Mouse (Mus musculus) spleen, postnatal 10 days (tissue): ENCODE data around the gene Ccdc13.

Experiments
- DNase-seq, 2 experiments: peaks; one replicate each; pipeline ENCODE4 v3.0.0; 2021 to 2022; ENCODE audit warnings: low spot score in 2 of 2

Ccdc13 gene

DNA sequence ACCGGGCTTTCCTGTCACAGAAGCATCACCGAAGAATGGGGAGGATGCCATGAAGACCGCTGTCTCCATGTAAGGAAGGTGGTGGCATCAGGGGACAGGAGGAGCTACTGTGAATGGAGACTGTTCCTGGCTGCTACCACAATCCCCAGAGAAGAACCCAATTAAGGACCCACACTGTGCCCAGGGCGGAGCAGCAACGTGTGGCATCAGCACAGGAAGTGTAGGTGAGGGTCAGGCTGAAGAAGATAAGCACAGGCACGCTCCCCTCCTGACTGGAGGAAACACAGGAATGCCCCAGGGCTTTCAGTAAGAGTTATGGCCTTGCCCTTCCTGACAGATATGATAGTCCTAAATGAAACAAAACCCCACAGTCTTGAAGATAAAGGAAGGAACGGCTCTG is 36.5 kb downstream of the Ccdc13 start:
- no peak for DNase-seq

DNA sequence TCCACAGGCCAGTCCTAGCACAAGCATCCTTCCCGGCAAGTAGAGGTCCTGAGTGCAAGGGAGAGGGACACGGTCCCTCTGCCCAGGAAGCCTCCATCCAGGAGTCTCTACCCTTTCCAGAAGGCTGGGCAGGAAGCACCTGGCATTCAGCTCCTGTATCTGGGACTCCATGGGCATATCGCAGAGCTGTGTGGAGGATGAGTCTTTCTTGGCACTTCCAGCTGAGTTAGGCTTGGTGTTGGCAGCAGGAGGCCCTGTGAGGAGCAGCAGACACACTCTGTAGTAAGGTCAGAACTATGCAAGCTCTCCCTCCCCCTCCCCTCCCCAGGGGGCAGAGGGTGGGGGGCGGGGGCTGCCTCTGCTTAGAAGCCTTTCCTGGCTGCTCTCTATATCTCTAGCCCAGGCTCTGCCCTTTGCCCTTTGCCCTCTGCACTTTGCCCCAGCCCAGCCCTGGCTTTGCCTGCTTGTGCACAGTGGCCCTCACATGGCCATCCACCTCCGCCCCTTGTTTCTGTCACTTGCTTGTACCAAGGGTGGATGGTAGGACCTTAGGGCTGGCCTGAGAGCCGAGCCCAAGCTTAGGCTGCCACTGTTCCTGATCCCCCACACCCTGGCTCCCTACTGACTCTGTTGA is 40.3 kb downstream of the Ccdc13 start:
- no peak for DNase-seq

DNA sequence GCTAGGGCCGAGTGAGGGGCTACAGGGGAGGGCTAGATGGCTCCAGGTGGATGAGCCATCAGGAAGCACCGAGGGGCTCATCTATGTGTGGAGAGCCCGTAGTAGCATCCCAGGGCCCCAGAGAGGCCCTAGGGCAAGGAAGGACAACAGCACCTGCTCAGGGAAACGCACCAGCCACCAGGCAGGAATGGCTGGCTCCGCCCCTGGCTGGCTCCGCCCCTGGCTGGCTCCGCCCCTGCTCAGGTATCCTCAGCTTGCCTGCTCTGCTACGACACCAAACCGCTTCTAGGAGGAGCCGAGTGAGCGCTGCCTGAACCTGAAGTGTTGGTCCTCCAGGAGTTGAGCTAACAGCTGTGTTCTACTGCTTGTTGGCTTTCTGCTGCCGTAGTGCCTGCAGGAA is 41.5 kb downstream of the Ccdc13 start:
- no peak for DNase-seq

DNA sequence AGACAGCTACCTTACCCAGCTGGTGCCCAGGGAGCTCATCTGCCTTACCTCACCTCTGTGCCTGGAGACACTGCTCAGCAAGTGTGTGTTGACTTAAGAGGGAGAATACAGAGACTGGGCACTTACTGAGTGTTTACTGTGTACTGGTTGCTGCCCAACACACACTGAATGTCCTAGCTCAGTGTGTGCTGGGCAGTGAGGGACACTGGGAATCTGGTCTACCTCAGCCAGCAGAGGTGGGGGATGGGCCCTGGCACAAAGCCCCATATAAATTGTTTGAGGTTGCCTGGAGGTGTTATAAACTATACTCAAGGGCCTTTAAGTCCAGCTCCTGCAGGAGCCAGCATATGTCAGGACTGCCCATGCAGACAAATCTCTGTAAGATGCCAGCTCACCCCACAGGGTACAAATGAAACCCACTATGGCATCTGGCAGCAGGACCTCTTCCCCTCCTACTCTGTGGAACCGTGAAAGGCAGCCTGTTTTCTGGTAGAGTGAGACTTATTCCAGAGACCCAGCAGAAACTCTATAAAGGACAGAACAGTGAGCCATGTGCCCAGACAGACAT is 44.2 kb downstream of the Ccdc13 start:
- no peak for DNase-seq

DNA sequence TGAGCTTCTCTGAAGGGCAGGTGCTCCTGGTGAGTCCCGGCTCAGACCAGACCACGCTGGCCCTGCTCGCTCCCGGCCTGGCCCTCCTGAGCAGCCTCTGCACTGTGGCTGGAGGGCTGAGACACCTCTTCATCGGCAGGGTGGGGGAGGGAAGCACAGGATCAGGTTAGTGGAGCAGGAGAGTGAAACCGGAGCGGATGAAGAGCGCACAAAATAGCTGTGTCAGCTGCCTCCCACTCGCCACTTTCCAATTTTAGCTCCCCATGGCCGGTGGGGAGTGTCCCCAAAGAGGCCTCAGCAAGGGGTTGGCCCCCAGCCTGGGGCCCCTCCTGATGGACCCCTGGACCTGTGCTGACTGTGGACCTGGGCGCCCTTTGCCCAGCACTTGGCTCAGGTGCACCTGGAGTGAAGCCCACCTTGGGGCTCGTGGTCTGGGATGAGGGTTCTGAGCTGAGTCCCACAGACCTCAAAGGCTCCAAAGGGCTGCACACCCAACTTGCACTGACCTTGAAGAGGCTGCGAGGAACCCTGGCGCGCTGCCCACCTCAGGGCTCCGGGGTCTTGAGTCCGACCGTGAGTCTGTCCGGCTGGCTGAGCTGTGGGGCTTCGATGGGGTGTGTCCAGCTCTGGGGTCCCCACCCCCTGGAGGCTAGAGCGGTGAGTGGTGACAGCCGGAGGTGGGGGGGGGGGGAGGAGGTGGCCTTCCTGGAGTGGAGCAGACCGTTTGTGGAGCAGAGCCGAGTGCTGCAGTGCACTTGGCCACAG is 47.3 kb downstream of the Ccdc13 start, which contains the start of gene Hhatl:
Hhatl (minus strand) TSS at position 751 of the 765 bp plus-strand sequence.
- no peak for DNase-seq

DNA sequence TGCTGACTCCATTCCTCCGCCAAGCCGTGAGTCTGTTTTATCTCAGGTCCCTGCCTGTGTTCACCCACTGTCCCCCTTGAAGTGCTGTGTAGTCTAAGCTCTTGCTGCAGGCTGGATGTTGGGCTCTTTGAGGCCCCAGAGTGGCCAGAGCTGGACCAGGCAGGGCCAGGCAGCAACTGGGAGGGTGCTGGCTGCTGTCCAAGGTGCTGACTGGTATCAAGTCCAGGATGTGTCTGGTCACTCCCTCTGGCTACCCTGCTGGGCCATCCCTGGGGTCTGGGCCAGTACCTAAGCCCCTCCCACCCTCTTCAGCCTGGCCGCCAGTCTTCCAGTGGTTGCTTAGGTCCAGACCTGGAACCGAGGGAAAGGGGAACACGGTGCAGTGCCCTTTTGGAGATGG is 48.1 kb downstream of the Ccdc13 start:
- DNase-seq: peak; percentile 15 to 62

DNA sequence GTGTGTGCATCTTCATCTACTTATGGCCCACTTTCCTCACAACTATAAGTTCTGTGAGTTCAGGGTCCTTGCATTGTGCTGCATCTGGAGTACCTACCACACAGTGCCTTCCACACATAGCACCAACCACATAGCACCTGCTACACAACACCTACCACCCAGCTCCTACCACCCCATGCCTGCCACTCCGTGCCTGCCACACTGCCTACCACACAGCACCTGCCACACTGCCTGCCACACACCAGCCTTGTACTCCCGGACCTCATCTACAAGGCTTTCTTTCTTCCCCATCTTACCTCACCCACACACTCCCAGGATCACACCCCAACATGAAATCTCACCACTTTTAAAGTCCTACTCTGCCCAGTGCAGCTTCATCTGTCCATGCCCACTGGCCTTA is 52.9 kb downstream of the Ccdc13 start:
- no peak for DNase-seq

DNA sequence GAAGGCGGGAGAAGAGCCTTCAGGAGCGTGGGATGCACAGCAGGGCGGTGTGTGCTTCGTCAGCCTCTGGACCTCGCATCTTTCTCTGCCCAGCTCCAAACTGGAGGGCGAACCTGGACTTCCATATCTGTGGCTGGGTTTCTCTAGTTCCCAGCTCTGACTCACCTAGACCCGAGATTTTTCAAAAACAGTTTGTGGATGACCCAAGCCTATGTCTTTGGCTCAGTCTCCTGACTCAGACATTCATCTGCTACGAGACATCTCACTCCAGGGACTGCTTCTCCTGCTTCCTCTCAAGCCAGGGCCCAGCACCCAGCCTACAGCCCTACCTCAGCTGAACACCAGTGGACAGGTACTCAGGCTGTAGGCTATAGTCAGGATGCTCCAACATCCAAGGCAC is 54.0 kb downstream of the Ccdc13 start:
- DNase-seq: no peak

DNA sequence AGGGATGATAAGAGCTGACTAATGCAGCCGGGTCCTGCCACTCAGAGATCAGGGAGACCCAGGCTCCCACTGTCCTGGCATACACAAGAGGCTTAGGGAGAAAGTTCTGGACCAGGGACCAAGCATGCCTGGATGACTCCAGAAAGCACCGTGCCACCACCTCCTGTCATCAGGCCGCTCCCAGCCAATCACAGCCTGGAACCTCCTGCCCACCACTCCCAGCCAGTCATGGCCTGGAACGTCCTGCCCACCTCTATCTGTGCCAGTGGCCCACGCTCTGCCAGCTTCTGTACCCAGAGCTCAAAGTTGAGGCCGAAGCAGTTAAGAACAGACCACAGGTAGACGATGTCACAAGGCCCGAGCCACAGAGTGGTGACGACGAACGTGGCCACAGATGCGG is 54.5 kb downstream of the Ccdc13 start:
- no peak for DNase-seq

DNA sequence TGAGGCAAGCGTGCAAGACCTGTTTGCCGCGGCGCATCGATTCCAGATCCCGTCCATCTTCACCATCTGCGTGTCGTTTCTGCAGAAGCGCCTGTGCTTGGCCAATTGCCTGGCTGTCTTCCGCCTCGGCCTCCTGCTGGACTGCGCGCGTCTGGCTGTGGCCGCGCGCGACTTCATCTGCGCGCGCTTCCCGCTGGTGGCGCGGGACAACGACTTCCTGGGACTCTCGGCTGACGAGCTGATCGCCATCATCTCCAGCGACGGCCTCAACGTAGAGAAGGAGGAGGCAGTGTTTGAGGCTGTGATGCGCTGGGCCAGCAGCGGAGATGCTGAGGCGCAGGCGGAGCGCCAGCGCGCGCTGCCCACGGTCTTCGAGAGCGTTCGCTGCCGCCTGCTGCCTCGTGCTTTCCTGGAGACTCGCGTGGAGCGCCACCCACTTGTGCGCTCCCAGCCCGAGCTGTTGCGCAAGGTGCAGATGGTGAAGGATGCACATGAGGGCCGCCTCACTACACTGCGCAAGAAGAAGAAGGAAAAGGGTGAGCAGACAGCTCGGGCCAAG is 61.1 kb downstream of the Ccdc13 start:
- no peak for DNase-seq

DNA sequence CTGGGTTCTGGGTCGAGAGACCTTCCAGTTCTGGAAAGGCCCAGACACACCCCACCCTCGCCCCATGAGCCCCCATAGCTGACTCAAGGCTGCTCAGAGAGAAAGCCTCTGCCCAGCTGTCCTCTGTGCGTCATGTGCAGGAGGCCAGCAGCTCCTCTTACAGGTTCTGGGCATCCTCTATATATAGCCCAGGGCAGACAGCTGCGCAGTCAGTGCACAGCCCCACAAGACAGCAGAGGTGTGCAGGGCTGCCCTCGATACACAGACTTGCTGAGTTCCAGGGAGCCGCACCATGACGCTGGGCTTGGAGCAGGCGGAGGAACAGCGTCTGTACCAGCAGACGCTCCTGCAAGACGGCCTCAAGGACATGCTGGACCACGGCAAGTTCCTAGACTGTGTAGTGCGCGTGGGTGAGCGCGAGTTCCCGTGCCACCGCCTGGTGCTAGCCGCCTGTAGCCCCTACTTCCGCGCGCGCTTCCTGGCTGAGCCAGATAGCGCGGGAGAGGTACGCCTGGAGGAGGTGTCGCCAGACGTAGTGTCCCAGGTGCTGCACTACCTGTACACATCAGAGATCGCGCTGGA is 61.7 kb downstream of the Ccdc13 start, which contains the start of gene Klhl40:
Klhl40 (plus strand) TSS at position 124 of the 582 bp plus-strand sequence.
- DNase-seq: no peak

DNA sequence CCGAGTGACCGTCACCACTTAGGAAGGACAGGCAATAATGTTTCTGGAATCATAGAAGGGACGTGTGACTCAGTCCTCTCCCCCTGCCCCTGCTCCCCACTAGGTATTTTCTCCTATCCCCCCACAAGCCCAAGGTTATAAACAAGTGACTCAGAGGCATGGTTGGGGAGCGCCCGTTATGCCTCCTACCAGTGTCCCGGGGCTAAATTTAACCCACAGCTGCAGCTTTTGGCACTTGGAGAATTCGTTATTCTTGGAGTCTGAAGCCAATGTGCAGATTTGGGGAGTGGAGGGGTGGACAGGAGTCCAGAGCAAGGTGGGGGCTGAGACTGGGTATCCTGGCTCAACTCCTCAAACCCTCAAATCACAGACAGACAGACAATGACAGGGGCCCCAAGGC is 62.8 kb downstream of the Ccdc13 start:
- DNase-seq: no peak

DNA sequence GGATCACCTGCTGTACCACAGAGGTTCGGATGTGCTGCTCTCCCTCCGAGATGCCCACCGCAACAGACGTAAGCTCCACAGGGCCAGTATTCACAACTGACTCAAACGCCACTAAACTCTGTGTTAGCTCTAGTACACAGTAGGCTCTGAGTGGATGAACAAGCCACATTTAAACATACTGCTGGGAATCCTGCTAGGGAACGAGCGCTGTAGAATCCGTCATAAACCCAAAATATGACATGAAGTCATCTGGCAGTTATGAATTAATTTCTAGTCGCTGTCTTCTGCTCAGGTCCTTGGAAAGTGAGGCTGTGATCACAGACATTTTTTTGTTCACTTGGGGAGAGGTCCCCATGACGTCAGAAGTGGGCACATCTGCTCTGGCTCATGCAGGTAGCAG is 63.3 kb downstream of the Ccdc13 start:
- DNase-seq: no peak

DNA sequence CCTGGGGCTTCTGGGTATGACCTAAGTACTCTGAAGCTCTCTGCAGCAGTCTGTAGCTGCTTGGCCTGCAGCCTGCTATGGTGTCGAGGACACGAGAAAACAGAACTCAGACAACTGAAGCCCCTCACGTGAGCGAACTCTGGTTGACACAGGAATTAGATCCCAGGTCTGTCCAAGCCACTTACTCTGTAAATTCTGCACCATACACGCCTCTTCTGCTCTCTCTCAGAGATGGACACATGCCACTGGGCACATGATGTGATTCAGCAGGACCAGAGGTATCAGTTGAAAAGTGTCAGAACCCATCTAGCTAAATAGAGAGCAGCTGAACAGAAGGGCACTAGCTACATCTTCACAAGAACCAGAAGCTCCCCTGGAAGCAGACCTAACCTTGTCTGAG is 66.8 kb downstream of the Ccdc13 start:
- DNase-seq: no peak

DNA sequence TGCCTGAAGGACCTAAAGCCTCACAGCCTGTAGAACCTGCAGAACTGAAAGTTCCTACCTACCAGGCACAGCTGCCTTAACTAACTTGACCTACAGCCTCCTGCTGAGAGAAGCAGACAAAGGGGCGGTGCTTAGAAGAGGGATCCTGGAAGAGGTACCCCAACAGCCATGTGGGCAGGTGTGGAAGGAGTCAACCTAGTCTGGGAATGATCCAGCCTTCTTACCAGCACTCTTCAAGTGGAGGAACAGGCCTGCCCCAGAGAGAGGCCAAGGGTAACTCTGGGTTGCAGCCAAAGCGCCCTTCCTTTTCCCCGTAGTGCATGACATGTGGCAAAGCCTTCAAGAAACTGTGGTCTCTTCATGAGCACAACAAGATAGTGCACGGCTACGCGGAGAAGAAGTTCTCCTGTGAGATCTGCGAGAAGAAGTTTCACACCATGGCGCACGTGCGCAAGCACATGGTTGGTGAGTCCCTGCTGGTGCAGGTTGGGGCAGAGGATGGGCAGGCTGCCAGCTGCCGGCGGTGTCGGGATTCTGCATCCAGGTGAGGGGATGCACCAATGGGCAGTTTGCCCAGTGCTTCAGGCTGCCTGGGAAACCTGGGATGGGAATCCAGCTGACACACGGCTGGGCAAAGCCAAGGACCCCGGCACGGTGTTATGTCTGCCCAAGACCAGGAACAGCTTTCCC is 74.0 kb downstream of the Ccdc13 start:
- DNase-seq: no peak

DNA sequence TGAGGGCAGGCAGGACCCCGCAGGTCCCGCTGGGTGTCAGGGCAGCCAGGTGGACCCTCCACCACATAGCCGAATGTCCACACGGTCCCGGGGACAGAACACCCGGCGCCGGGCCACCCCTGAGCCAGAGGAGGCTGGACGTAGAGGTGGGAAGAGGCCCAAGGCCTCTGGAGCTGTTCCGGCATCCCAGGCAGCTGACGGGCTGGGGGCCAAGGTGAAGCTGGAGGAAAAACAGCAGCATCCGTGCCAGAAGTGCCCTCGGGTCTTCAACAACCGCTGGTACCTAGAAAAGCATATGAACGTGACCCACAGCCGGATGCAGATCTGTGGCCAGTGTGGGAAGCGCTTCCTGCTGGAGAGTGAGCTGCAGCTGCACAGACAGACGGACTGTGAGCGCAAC is 75.5 kb downstream of the Ccdc13 start:
- no peak for DNase-seq

DNA sequence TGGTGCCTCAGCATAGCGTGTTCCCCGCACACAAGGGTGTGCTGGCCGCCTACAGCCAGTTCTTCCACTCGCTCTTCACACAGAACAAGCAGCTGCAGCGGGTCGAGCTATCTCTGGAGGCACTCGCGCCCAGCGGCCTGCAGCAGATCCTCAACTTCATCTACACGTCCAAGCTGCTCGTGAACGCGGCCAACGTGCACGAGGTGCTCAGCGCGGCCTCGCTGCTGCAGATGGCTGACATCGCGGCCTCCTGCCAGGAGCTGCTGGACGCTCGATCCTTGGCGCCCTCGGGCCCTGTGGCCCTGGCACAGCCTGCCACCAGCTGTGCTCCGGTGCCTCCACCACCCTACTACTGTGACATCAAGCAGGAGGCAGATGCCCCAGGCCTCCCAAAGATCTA is 76.5 kb downstream of the Ccdc13 start:
- no peak for DNase-seq

DNA sequence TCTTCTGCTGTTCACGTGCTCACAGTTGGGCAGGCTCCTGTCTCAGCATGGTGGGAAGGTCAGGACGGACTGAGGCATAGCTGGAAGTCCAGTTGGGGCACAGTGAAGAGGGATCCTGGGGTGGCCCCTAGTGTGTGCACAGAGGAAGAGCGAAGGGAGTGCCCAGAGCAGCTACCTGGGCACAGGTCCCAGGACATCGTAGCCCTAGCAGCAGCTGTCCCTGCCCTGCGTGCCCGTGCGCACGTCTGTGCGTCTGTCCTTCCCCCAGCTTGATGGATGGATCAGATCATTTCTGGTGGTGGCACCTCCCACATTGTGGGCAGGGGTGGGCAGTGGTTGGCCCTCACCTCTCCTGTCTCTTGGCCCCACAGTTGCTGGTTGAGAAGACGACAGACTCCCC is 77.0 kb downstream of the Ccdc13 start:
- no peak for DNase-seq

DNA sequence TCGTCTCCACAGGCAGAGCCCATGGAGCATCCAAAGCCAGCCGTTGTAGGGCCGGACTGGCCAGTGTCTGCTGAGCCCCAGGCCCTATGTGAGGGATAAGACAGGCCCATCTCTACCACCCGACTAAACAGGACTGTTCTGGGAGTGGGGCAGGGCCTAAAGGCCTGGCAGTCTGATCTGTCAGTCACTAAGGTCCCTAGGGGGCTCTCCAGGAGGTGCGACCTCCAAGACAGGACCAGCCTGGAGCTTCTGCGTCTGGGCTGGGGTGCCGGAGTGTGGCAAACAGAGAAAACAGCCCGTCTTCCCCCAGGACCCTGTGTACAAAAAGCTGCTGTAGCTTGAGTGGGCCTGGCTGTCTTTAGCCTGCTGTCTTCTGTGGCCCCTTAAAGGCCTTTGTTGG is 77.5 kb downstream of the Ccdc13 start:
- no peak for DNase-seq

DNA sequence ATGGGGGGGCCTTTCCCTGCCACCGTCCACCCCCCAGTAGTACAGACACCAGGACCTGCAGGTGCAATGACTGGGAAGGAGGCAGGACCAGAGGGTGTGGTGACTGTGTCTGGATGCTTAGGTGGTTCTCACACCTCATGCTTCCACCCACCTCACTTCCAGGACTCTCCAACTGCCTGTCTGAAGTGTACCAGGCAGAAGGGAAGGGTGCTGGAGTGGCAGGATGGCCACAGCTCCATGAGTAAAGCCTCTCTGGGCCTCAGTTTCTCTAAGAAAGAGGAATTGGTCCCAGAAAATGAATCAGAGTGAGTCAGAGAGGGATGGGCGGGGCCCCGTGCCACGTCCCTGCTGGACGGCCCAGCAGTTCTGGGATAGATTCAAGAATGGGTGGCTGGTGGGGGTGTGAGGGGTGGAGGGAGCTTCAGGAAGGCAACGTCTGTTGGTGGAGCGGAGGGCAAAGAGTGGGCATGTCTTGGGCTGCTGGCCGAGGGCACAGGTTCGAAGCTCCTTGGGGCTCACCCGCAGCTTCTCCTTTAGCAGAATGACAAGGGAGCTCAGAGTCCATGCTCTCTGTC is 78.1 kb downstream of the Ccdc13 start:
- DNase-seq: no peak

DNA sequence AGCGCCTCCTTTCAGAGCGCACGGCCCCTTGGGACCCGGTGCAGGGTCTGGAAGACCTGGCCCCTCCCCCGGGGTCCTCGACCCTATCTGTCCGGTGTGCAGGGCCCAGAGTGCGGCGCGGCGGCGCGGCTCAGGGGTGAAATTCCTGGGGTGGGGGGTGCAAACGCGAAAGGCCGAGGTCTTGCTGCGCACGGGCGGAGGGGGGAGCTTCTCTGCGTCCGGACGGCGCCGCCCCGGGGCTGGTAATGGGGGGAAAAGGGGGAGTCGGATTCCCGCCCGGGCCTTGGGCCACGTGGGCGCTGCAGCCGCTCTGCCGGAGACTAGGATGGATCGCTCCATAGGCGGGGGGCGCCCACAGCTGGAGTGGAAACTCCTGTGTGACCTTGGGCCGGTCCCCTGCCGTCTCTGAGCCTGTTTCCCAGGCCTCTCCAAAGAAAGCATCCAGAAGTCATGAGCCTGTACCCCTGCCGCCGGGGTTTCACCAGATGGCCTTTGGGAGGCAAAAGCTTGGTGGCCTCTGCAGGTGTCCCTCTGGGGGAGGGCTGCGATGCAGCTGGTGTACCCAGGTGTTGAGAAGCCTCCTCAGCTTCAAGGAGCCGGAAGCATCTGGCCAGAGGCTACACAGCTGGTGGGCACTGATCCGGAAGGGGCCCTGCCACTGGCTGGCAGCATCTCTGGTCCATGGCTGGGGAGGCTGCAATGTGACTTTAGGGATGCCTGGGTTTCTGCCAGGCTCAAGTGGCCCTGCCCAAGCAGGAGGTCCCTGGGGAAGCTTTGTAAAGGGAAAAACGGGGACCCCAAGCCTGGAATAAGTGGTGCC is 78.8 kb downstream of the Ccdc13 start:
- DNase-seq: no peak
